Mouse (Mus musculus) neural tube, embryonic 11.5 days (tissue): ENCODE measurements around the gene Gas6. TPM values are rescaled to one million over a fixed set of nuclear protein-coding genes. Genes with fewer than 3 reads are reported as not detected.
A peak's percentile ranks its signal among the peaks of the same experiment; 100 is the strongest.

Experiments used
- ATAC-seq: fragments of 200-750 bp; cut with Nextera tagmentation; 2 replicates; pipeline ENCODE4 v1.8.0; 2017; ENCODE audit warnings: moderate number of reproducible peaks, mild to moderate bottlenecking, moderate TSS enrichment, moderate library complexity; ENCODE audit not compliant: insufficient read depth, low FRiP score, low TSS enrichment
- DNase-seq: peaks from one replicate; pipeline ENCODE4 v3.0.0-alpha.2; 2015; ENCODE audit warnings: low spot score
- H3K27ac ChIP-seq: fragments of 300-500 bp; sonication (generic); 2 replicates; pipeline ENCODE4 v1.5.1; 2014; ENCODE audit warnings: low read depth, mild to moderate bottlenecking, low read length
- H3K27me3 ChIP-seq: fragments of 300-500 bp; sonication (generic); 2 replicates; pipeline ENCODE4 v1.6.1; 2014; ENCODE audit warnings: mild to moderate bottlenecking, low read length, mixed read lengths; ENCODE audit not compliant: control insufficient read depth, insufficient read depth
- H3K36me3 ChIP-seq: fragments of 300-500 bp; sonication (generic); 2 replicates; pipeline ENCODE4 v1.6.1; 2014; ENCODE audit warnings: mild to moderate bottlenecking, low read length, moderate library complexity, mixed read lengths; ENCODE audit not compliant: control insufficient read depth, insufficient read depth
- H3K4me1 ChIP-seq: fragments of 300-500 bp; sonication (generic); 2 replicates; pipeline ENCODE4 v1.6.1; 2014; ENCODE audit warnings: low read length, mixed read lengths; ENCODE audit not compliant: control insufficient read depth, insufficient read depth
- H3K4me2 ChIP-seq: fragments of 300-500 bp; sonication (generic); 2 replicates; pipeline ENCODE4 v1.6.1; 2014; ENCODE audit warnings: low read depth, mild to moderate bottlenecking, moderate library complexity
- H3K4me3 ChIP-seq: fragments of 300-500 bp; sonication (generic); 2 replicates; pipeline ENCODE4 v1.5.1; 2014; ENCODE audit warnings: low read depth, low read length
- H3K9ac ChIP-seq: fragments of 300-500 bp; sonication (generic); 2 replicates; pipeline ENCODE4 v1.6.1; 2014; ENCODE audit warnings: mild to moderate bottlenecking, low read length
- H3K9me3 ChIP-seq: fragments of 300-500 bp; sonication (generic); 2 replicates; pipeline ENCODE4 v1.6.1; 2016; ENCODE audit warnings: low read length; ENCODE audit not compliant: control insufficient read depth
- WGBS: fragments of 180-500 bp; shearing (Covaris S2); extraction: QIAGEN DNeasy Blood & Tissue Kit; methylation state at CpG from one replicate; pipeline ENCODE4 v1.1.7; 2014; 5-methylcytosine and 5-hydroxymethylcytosine counted together
- polyA plus RNA-seq: library from polyadenylated mRNA; unstranded; fragments of >200 nt; fragmentation: Nextera tagmentation; extraction: Ambion mirVana; gene quantifications from 2 replicates; pipeline ENCODE4 v1.2.1, GENCODE M21; 2014

Gene Gas6
- polyA plus RNA-seq = 6.5 and 6.7 TPM in 2 replicates

- H3K9ac ChIP-seq = peak within 1 kb of the TSS; percentile 59
- WGBS = 2% methylated on average over 55 of the region's 64 CpGs
- no peaks in the 10 kb centered on the region for H3K36me3 ChIP-seq
- H3K27ac ChIP-seq = no peak within 1 kb of the TSS
- peak within 1 kb of the TSS; percentile 86 for H3K4me2 ChIP-seq
- no peaks in the 10 kb centered on the region for H3K9me3 ChIP-seq
- 0 out of 2 replicates have a peak, but pooled peaks cover 2% of the 10 kb centered on the region for H3K4me1 ChIP-seq
- ATAC-seq = peak; percentile 82
- peak; percentile 76 for DNase-seq
- peak within 1 kb of the TSS; percentile 43 for H3K4me3 ChIP-seq
- peaks cover 19% of the 10 kb centered on the region for H3K27me3 ChIP-seq
Observed at GRCm38 (mm10) chr8:13493858-13494631, at the start of gene Gas6. TSS of gene Gas6 (minus strand) at chr8:13494490.

GRCm38 (mm10) chr8:13541526-13541925 lies 47.2 kb upstream of the Gas6 start:
- ATAC-seq = no peak
- no peak for DNase-seq
- no peak overlapping the region for H3K4me2 ChIP-seq
- no peaks in the 10 kb centered on the region for H3K36me3 ChIP-seq
- H3K9ac ChIP-seq = no peak overlapping the region
- peaks cover 3% of the 10 kb centered on the region; the same call in 1 of the 2 replicates for H3K9me3 ChIP-seq
- H3K27me3 ChIP-seq = no peaks in the 10 kb centered on the region
- WGBS = 78% methylated on average over 5 of the region's 5 CpGs
- H3K4me3 ChIP-seq = no peak overlapping the region
- H3K4me1 ChIP-seq = no peaks in the 10 kb centered on the region
- H3K27ac ChIP-seq = no peak overlapping the region

- WGBS = 88% methylated on average over 5 of the region's 5 CpGs
- peaks cover 3% of the 10 kb centered on the region; the same call in 1 of the 2 replicates for H3K9me3 ChIP-seq
Observed at GRCm38 (mm10) chr8:13540122-13540521, 45.8 kb upstream of the Gas6 start.

DNA sequence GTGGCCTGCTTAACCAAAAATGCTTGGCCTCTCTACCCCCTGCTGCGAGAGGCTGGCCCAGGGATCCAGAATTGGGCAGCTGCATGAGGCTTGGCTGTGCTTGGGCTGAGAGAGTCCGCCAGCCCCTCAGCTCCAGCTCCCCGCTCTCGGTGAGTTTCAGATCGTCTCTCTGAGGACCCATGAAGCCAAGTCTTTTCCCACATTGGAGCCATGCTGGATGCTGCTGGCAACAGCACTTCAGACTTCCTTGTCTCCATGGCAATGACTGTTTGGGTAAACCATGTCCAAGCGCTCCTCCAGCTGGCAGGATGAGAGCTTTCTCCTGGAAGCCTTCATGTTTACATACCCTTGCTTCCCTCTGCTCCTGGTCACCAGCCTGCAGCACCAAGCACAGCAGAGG lies 44.5 kb upstream of the Gas6 start:
- ATAC-seq = no peak
- no peak for DNase-seq
- Histone ChIP-seq H3K27me3 (no peaks in the 10 kb centered on the region), H3K9ac (no peak overlapping the region), H3K27ac (no peak overlapping the region), H3K4me3 (no peak overlapping the region), H3K9me3 (no peaks in the 10 kb centered on the region), H3K4me2 (no peak overlapping the region), H3K36me3 (no peaks in the 10 kb centered on the region), H3K4me1 (no peaks in the 10 kb centered on the region)
- 71% methylated on average over 6 of the region's 6 CpGs for WGBS

More at GRCm38 (mm10) chr8:13540122-13540521, 45.8 kb upstream of the Gas6 start:
- no peak overlapping the region for H3K27ac ChIP-seq
- ATAC-seq = no peak
- no peaks in the 10 kb centered on the region for H3K27me3 ChIP-seq
- no peak overlapping the region for H3K4me3 ChIP-seq
- DNase-seq = no peak
- no peaks in the 10 kb centered on the region for H3K36me3 ChIP-seq
- no peaks in the 10 kb centered on the region for H3K4me1 ChIP-seq
- H3K4me2 ChIP-seq = no peak overlapping the region
- H3K9ac ChIP-seq = no peak overlapping the region

DNA sequence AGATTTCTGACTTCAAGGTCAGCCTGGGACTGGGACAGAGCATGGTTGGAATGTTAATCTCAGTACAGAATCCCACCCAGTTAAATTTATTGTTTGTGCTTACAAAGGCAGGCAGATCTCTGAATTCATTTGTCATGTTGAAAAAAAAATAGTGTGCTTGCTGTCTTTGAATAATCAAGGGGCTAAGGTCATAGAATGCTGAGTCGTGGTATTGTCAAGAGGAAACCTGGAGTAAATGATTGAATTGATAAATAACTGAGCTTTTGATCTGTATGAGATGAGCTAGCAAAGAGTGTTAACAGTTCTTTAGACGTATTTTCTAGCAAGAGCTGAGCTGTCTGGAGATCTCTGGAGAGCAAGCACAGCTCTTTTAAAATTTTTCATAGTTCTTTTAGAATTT lies 42.8 kb upstream of the Gas6 start:
- Histone ChIP-seq H3K4me3 (no peak overlapping the region), H3K9ac (no peak overlapping the region), H3K9me3 (no peaks in the 10 kb centered on the region), H3K27me3 (no peaks in the 10 kb centered on the region), H3K36me3 (no peaks in the 10 kb centered on the region), H3K4me2 (no peak overlapping the region), H3K4me1 (no peaks in the 10 kb centered on the region), H3K27ac (no peak overlapping the region)
- no peak for ATAC-seq
- DNase-seq = no peak
- 47% methylated on average over 2 of the region's 2 CpGs for WGBS

DNA sequence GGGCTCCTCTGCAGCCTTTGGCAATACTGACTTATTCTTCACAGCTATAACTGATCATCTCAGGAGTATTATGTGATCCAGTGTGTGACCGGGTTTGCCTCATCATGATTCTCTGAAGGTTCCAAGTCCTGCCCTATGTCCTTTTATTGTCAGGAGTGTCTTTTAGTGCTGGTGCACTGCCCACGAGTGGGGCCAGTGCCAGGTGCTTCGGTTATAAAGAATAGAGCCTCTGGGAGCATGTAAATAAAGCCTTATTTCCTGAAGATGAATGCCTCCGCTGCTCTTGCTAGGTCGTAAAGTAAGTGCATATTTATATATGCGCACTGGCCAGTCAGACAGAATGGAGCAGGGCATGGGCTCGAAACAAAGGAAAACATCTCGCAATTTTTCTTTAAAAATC lies 38.8 kb upstream of the Gas6 start:
- DNase-seq (no peak), ATAC-seq (no peak)
- WGBS = 83% methylated on average over 8 of the region's 8 CpGs
- Histone ChIP-seq H3K27me3 (no peaks in the 10 kb centered on the region), H3K27ac (no peak overlapping the region), H3K36me3 (no peaks in the 10 kb centered on the region), H3K9me3 (no peaks in the 10 kb centered on the region), H3K4me3 (no peak overlapping the region), H3K9ac (no peak overlapping the region), H3K4me2 (no peak overlapping the region), H3K4me1 (no peaks in the 10 kb centered on the region)

DNA sequence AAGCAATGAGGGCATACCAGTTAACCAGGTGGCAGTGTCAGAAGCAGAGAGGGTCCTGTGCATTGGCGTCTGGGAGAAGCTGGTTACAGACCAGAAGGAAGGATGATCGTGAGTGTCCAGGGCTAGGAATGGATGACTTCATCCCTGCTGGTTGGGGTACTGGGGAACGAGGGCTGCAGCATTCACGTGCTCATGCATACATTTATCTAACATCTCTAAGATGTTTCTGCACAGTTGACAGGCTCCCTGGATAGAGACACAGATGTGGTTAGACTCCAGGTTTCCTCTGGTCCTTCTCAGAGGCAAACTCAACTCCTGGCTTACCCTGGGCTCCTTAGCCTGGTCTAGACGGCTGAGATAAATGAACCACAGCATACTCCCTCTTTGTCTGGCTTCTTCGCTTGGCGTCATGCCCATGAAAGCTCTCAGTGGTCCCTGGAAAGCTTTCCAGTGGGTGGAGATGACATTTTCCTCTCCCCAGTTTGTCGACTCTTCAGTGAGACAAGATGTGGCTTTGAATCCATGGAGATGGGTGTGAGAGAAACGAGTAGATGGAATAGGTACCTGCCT lies 37.4 kb upstream of the Gas6 start:
- no peak overlapping the region for H3K4me2 ChIP-seq
- H3K4me3 ChIP-seq = no peak overlapping the region
- WGBS = 80% methylated on average over 9 of the region's 9 CpGs
- H3K9ac ChIP-seq = no peak overlapping the region
- no peaks in the 10 kb centered on the region for H3K9me3 ChIP-seq
- H3K27me3 ChIP-seq = no peaks in the 10 kb centered on the region
- no peaks in the 10 kb centered on the region for H3K4me1 ChIP-seq
- ATAC-seq (no peak), DNase-seq (no peak)
- H3K36me3 ChIP-seq = no peaks in the 10 kb centered on the region
- no peak overlapping the region for H3K27ac ChIP-seq

DNA sequence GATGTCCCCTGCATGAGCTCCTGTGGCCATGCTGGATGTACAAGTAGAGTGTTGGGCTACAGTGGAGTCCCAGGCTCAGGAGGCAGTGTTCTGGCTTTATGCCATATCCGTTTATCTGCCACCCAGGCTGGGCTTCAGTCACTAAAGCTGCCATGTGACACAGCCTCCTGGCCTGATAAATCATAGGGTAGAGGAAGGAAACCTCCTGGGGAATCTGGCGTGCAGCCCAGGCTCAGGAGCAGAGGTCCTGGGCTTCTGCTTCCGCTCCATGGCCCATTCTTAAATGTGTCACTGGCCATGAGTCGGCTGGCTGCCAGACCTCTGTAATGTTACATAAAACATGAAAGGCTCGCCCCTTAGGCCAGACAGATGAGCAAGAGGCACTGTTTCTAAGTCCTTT lies 36.7 kb upstream of the Gas6 start:
- Histone ChIP-seq H3K27me3 (no peaks in the 10 kb centered on the region), H3K27ac (no peak overlapping the region), H3K9me3 (no peaks in the 10 kb centered on the region), H3K4me1 (no peaks in the 10 kb centered on the region), H3K4me3 (no peak overlapping the region), H3K4me2 (no peak overlapping the region), H3K36me3 (no peaks in the 10 kb centered on the region), H3K9ac (no peak overlapping the region)
- DNase-seq (no peak), ATAC-seq (no peak)
- WGBS = 58% methylated on average over 5 of the region's 5 CpGs

GRCm38 (mm10) chr8:13530401-13530800 lies 36.1 kb upstream of the Gas6 start:
- 90% methylated on average over 3 of the region's 3 CpGs for WGBS
- ATAC-seq (no peak), DNase-seq (no peak)
- Histone ChIP-seq H3K27ac (no peak overlapping the region), H3K36me3 (no peaks in the 10 kb centered on the region), H3K4me1 (no peaks in the 10 kb centered on the region), H3K4me2 (no peak overlapping the region), H3K4me3 (no peak overlapping the region), H3K9ac (no peak overlapping the region), H3K9me3 (no peaks in the 10 kb centered on the region), H3K27me3 (no peaks in the 10 kb centered on the region)
